11 mouse cellular contexts compared by ENCODE assay signal in genomic region chr5:77469236-77469766, GRCm38 (mm10).
DNase-seq lines count a peak whose midpoint lies in the region; ATAC-seq and TF ChIP-seq lines count a peak whose summit lies in the region.
"Had no signal": no experiment of that assay in that cellular context is flagged by ENCODE, and none has a peak within 500 bp of the region (broad histone marks: within the 10 kb centered on the region; RNA-seq: fewer than 3 reads in every experiment).

No protein-coding gene starts in this region.

- H3K4me3 ChIP-seq in lung, embryonic 14.5 days (ENCODE audit: low read depth, low read length) = no peak overlapping the region
- H3K4me3 ChIP-seq in kidney, embryonic 16.5 days (ENCODE audit: low read length) = no peak overlapping the region
- no peak overlapping the region for H3K4me3 ChIP-seq in left cerebral cortex, adult 2 months
- H3K4me3 ChIP-seq: embryonic facial prominence, embryonic 12.5 days; forebrain, embryonic 15.5 days; heart, embryonic 13.5 days; hindbrain, embryonic 12.5 days had no signal

- DNase-seq in lung, embryonic 14.5 days = peak; percentile 52
- no peak for DNase-seq in lung, postnatal 36 days
- DNase-seq in kidney, postnatal 14 days = peak; percentile 33
- no peak for DNase-seq in left cerebral cortex, adult 2 months (ENCODE audit: extremely low spot score in 1 of 2, low spot score in 2 of 2)
- no peak for DNase-seq in urinary bladder, postnatal 25 days (ENCODE audit: low spot score)

- H3K4me1 ChIP-seq in lung, embryonic 14.5 days (ENCODE audit: insufficient read depth) = 0 out of 2 replicates have a peak, but pooled peaks cover 4% of the 10 kb centered on the region
- 0 out of 2 replicates have a peak, but pooled peaks cover 3% of the 10 kb centered on the region for H3K4me1 ChIP-seq in kidney, embryonic 16.5 days (ENCODE audit: insufficient read depth, low read length)
- H3K4me1 ChIP-seq: forebrain, embryonic 15.5 days had no signal

- TF ChIP-seq CTCF in lung, embryonic 14.5 days (IDR thresholded peaks at IDR 0.05; ENCODE audit: low read depth) = no peak
- no peak for TF ChIP-seq CTCF in left cerebral cortex, adult 2 months (IDR thresholded peaks at IDR 0.05)

- no peak for ATAC-seq in lung, embryonic 14.5 days (ENCODE audit: insufficient read depth)
- no peak for ATAC-seq in kidney, embryonic 16.5 days (ENCODE audit: low FRiP score, low TSS enrichment)
- no peak for ATAC-seq in megakaryocyte-erythroid progenitor cell, adult 5-6 weeks (replicated peaks; ENCODE audit: low FRiP score, low TSS enrichment, poor library complexity, severe bottlenecking)
- ATAC-seq: forebrain, embryonic 15.5 days had no signal

- 52% methylated on average over 15 of the region's 15 CpGs for WGBS in lung, embryonic 14.5 days
- 21% methylated on average over 15 of the region's 15 CpGs for WGBS in kidney, embryonic 16.5 days

- no peak overlapping the region for H3K4me2 ChIP-seq in lung, embryonic 14.5 days
- H3K4me2 ChIP-seq in kidney, embryonic 16.5 days (replicated peaks; ENCODE audit: low read depth, low read length) = peak overlapping the region; percentile 34; the same call in 1 of the 2 replicates
- H3K4me2 ChIP-seq: embryonic facial prominence, embryonic 12.5 days; forebrain, embryonic 15.5 days; heart, embryonic 13.5 days; hindbrain, embryonic 12.5 days had no signal

- intact Hi-C loops in left cerebral cortex, adult 2 months (cut with DNase I) = no loop called here

- H3K27me3 ChIP-seq in lung, embryonic 14.5 days (ENCODE audit: insufficient read depth, low read length) = no peaks in the 10 kb centered on the region
- no peaks in the 10 kb centered on the region for H3K27me3 ChIP-seq in kidney, embryonic 16.5 days (ENCODE audit: insufficient read depth, low read length)
- H3K27me3 ChIP-seq: embryonic facial prominence, embryonic 12.5 days; forebrain, embryonic 15.5 days; heart, embryonic 13.5 days; hindbrain, embryonic 12.5 days had no signal

- H3K9me3 ChIP-seq in lung, embryonic 14.5 days (ENCODE audit: low read depth, low read length) = no peaks in the 10 kb centered on the region
- no peaks in the 10 kb centered on the region for H3K9me3 ChIP-seq in kidney, embryonic 16.5 days (ENCODE audit: low read length)
- H3K9me3 ChIP-seq: embryonic facial prominence, embryonic 12.5 days; forebrain, embryonic 15.5 days; heart, embryonic 13.5 days; hindbrain, embryonic 12.5 days had no signal

- H3K9ac ChIP-seq in lung, embryonic 14.5 days = no peak overlapping the region
- H3K9ac ChIP-seq in kidney, embryonic 16.5 days (replicated peaks; ENCODE audit: low read length) = no peak overlapping the region
- H3K9ac ChIP-seq: embryonic facial prominence, embryonic 12.5 days; forebrain, embryonic 15.5 days; heart, embryonic 13.5 days; hindbrain, embryonic 12.5 days had no signal

- H3K27ac ChIP-seq in lung, embryonic 14.5 days (ENCODE audit: low read depth) = no peak overlapping the region
- no peak overlapping the region for H3K27ac ChIP-seq in kidney, embryonic 16.5 days (ENCODE audit: low read length)
- no peak overlapping the region for H3K27ac ChIP-seq in left cerebral cortex, adult 2 months
- H3K27ac ChIP-seq: embryonic facial prominence, embryonic 12.5 days; forebrain, embryonic 15.5 days; heart, embryonic 13.5 days; hindbrain, embryonic 12.5 days had no signal

- no peaks in the 10 kb centered on the region for H3K36me3 ChIP-seq in lung, embryonic 14.5 days (ENCODE audit: insufficient read depth)
- H3K36me3 ChIP-seq in kidney, embryonic 16.5 days (ENCODE audit: insufficient read depth, low read length) = no peaks in the 10 kb centered on the region
- H3K36me3 ChIP-seq: embryonic facial prominence, embryonic 12.5 days; forebrain, embryonic 15.5 days; heart, embryonic 13.5 days; hindbrain, embryonic 12.5 days had no signal

Comparison
In these comparisons a context has a peak if more than half of its experiments do, and no peak if none do; other contexts are left out.
1. DNase-seq: peak in lung, embryonic 14.5 days (single experiment) and kidney, postnatal 14 days (single experiment); none in lung, postnatal 36 days (single experiment), left cerebral cortex, adult 2 months (0 of 2) and urinary bladder, postnatal 25 days (single experiment).